26 mouse cellular contexts compared by ENCODE assay signal in the genomic region with DNA sequence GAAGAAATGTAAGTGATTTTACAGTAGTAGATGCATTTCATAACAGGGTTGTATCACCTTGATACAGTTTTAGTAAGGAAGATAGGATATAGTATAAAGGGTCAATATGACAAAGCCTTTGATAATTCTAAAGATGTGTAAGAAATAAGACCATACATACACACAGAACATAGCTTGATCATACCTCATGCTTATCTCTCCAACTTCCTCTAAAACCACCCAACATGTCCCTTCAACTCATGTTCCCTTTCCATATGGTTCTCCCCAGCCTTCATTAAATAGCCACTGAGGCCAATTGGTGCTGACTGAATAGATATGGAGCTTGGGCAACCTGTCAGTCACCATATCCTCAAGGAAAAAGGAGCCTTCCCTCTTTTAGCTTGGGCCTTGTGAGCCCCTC.
"Had no signal": no experiment of that assay in that cellular context is flagged by ENCODE, and none has a peak within 500 bp of the region (broad histone marks: within the 10 kb centered on the region; RNA-seq: fewer than 3 reads in every experiment).

No protein-coding gene starts in this region.

- ATAC-seq: hindbrain, postnatal 0 days; intestine, embryonic 16.5 days; liver, embryonic 12.5 days had no signal

- H3K4me2 ChIP-seq: heart, embryonic 11.5 days; heart, embryonic 13.5 days; heart, embryonic 15.5 days; hindbrain, embryonic 13.5 days; hindbrain, embryonic 15.5 days; kidney, embryonic 15.5 days; limb, embryonic 13.5 days; limb, embryonic 15.5 days; liver, embryonic 12.5 days had no signal

- H3K36me3 ChIP-seq: heart, embryonic 15.5 days; hindbrain, embryonic 15.5 days had no signal

- H3K27me3 ChIP-seq: heart, embryonic 13.5 days; heart, embryonic 15.5 days; hindbrain, embryonic 13.5 days; hindbrain, embryonic 15.5 days; kidney, embryonic 15.5 days; limb, embryonic 13.5 days; limb, embryonic 15.5 days; liver, embryonic 12.5 days had no signal

- H3K9ac ChIP-seq: heart, embryonic 13.5 days; heart, embryonic 15.5 days; hindbrain, embryonic 13.5 days; hindbrain, embryonic 15.5 days; kidney, embryonic 15.5 days; limb, embryonic 13.5 days; limb, embryonic 15.5 days; liver, embryonic 12.5 days; liver, embryonic 14.5 days had no signal

- H3K4me3 ChIP-seq: heart, adult 2 months; heart, embryonic 13.5 days; heart, embryonic 15.5 days; hindbrain, embryonic 13.5 days; hindbrain, embryonic 15.5 days; kidney, embryonic 15.5 days; limb, embryonic 13.5 days; limb, embryonic 15.5 days; liver, embryonic 12.5 days had no signal

- H3K27ac ChIP-seq: heart, adult 2 months; heart, embryonic 13.5 days; heart, embryonic 15.5 days; hindbrain, embryonic 13.5 days; hindbrain, embryonic 15.5 days; hindbrain, postnatal 0 days; kidney, embryonic 15.5 days; kidney, postnatal 0 days; limb, embryonic 13.5 days; limb, embryonic 15.5 days; liver, embryonic 12.5 days; liver, embryonic 14.5 days had no signal

- DNase-seq: gastrocnemius, postnatal 10 days; gastrocnemius, postnatal 36 days; heart, adult 2 months; heart, postnatal 14 days; heart, postnatal 36 days; kidney, adult 11 months; kidney, adult 2 months; kidney, adult 9 months; kidney, postnatal 14 days; kidney, postnatal 36 days; layer of hippocampus, adult 9-11 months; layer of hippocampus, postnatal 36 days; left cerebral cortex, postnatal 4 days had no signal

- H3K9me3 ChIP-seq: heart, embryonic 13.5 days; heart, embryonic 15.5 days; hindbrain, embryonic 13.5 days; hindbrain, embryonic 15.5 days; kidney, embryonic 15.5 days; limb, embryonic 13.5 days; limb, embryonic 15.5 days; liver, embryonic 12.5 days had no signal
